Mouse (Mus musculus) telencephalon, adult 2 months (tissue): ENCODE measurements at regions not wholly inside any gene's neighbourhood (a gene's known extent, or its start where the extent isn't known, plus 50 kb on each side); places are given as distances from the start of the nearest gene placed in this dataset.
A peak's percentile ranks its signal among the peaks of the same experiment; 100 is the strongest.

Source experiments
- DNase-seq: peaks from one replicate; pipeline ENCODE4 v3.0.0-alpha.2; 2011; ENCODE audit warnings: low read depth, low spot score

DNA sequence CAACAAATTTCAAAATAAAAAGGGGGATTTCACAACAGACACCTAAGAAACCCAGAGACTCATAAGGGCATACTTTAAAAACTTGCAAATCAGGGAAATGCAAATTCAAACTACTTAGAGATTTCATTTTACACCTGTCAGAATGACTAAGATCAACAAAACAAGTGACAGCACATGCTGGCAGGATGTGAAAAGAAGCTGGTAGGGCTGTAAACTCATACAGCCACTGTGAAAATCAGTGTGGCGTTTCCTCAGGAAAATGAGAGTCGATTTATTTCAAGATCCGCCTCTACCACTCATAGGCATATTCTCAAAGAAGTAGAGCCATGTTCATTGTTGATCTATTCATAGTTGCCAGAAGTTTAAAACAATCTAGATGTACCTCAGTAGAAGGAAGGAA lies 133.6 kb upstream of the Veph1 start:
- no peak for DNase-seq

DNA sequence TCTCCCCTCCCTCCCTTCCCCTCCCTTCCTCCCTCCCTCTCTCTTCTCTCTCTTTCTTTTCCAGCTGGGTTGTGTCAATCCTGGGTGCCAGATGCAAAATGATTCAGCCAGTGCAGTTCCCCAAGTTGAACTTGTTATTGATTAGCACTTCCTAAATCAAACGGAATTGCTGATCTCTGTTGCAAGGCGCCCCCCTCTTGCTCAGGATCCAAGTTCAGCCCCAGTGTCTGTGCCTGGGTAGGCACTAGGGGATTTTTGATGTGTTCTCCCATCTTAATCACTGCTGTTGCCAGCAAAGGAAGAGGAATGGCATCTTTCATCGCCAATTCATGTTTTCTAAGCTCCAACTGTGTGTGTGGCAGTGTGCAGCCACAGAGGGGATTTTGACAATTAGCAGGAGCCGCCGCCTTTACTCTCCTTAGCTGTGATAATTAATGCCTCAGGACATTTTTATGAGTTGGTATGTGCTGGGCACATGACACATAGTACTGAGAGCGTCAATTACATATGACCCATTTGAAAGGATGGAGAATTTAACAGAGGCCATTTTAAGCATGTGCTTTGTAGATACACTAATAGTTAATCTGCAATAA lies 125.9 kb upstream of the Veph1 start:
- DNase-seq = no peak

DNA sequence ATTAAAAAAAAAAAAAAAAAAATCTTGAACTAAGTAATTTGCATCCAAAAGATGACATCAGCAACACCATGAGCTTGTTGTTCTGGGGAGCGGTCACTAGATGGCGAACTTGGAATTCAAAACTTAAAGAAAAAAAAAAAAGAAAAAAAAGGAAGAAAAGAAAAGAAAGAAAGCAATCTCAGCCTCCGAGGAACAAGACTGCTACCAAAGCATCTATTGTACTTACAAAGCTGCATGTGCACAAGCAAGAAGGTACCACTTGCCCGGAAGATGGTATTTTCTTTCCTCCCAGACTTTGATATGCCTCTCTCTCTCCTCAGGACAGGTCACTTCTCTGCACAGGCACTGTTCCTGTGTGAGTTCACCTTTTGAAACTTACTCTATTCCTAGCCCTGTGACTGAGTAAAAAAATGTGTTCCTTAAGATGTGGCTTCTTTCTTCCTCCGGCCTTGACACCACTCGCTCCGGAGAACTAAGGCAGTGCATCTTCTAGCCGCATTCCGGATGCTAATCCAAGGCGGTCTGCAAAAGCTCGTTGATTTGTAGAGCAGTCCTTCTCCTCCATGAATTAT lies 114.2 kb upstream of the Veph1 start:
- DNase-seq = peak; percentile 34

DNA sequence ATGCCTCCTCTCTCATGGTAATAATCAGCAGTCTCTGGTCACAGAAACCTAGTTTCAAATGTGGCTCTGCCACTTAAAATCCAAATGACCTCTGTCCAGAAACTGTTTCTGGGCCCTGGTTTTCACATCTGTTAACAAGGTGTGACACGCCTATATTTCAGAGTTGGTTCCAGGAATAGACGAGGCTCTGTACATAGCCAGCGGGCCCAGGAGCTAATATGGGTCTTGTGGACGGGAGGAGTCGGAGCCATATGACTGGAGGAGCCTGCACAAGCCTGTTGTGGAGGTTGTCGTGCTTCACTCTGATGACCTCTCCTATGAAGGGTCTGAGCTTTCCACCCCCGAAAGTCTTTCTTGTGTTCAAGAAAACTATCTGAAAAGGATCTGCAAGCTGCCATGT lies 112.2 kb upstream of the Veph1 start:
- DNase-seq = no peak

DNA sequence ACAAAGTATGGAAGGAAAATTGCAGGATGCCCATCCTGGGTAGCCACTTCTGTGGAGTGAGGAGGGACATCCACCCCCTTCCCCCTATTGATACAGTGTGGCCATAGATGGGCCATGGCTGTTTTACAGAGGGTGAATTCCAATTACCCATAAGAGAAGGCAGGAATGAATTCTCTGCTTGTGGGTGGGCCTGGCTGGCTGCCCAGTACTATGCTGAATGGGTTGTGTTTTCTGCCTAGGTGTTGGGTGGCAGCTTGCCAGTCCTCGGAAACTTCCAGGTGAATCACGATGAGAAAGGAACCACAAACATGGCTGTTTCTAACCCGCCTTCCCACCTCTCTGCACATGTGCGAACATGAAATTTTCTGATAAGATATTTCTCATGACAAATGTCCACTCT lies 109.0 kb upstream of the Veph1 start:
- no peak for DNase-seq

DNA sequence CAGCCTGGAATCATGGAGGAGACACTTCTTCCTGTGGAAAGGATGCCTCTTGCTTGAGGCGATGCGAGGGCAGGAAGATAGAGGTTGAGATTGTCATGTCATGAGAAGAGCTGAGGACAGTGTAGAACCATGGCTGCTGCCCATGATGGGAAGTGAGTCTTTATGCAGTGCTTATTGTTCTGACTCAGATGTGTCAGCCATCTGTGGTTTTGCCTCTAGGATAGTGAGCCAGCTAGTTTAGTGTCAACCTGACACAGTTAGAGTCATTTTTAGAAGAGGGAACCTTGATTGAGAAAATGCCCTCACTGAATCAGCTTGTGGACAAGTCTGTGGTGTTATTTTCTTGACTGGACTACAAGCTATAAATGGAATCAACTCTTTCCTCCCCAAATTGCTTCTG lies 107.1 kb upstream of the Veph1 start:
- no peak for DNase-seq

DNA sequence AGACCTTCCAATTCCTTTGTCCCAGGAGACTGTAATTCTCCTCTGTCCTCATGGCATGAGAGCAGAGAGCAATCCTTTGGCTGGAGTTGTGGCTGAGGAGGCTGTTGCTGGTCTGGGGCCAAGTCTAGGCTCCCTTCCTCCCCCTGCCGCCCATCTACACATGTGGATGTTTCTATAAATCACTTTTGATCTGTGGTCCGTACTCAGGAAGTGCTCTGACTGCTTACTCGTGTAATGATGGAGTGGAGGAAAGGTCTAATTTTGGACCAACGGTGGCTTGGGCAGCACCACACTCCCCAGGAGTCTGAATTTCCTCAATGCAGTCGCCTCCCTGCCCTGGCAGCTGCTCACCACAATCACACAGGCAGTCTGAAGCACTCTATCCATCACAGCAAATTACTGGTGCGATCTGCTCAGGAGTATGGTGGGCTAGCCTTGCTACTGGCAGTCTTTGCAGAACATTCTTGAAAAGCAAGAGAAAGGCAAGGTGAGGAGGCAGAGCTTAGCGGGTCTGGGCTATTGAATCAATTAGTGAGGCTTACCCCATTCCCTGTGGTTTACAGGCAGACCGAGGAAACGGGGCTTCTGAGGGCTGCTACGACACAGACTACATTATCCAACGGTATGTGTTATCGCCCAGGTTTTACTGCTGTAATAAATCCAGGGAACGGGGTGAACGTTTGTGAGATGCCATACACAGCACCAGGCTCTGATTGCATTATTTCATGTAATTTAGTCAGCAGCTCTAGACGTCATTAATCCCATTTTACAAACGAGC lies 104.3 kb upstream of the Veph1 start:
- no peak for DNase-seq

DNA sequence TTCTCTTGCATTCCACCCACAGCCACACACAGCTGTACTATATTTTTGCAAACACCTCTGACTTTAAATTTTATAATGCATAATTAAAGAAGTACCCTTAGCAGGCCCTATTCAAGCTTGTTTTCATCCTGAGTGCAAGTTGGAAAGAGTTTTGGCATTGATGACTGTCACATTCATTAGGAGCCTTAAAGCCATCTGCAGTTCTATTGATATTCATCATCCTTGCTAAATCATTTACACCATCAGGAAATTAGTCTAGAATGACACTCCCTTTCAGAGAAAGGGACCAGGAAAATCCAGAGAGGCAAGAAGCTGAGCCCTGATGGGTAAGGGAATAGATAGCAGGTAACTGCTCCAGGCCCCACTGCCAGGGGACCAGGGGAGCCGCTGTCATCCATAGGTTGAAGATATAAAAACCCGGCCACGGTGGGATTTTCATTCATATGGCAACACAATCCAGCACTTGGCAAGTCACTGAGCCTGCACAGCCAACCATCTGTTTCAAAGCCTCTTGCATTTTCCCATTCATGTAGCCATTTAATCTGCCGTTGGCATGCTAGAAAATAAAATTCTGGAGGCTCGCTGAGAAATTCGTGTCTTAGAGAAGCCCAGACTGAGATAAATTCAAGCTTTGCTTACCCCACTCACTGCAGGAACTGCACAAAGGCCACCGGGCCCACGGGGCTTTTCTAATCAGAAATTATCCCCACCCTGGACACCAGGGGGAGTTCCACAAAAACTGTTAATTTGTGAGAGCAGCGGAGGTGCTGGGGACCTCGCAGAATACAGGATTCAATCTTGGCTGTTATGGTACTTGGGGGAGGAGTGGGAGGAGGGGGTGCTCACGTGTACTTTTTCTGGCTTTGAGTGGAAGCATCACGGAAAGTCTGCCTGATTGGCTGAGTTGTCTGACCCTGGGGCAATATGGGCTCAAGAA lies 101.8 kb upstream of the Veph1 start:
- peak; percentile 36 for DNase-seq

DNA sequence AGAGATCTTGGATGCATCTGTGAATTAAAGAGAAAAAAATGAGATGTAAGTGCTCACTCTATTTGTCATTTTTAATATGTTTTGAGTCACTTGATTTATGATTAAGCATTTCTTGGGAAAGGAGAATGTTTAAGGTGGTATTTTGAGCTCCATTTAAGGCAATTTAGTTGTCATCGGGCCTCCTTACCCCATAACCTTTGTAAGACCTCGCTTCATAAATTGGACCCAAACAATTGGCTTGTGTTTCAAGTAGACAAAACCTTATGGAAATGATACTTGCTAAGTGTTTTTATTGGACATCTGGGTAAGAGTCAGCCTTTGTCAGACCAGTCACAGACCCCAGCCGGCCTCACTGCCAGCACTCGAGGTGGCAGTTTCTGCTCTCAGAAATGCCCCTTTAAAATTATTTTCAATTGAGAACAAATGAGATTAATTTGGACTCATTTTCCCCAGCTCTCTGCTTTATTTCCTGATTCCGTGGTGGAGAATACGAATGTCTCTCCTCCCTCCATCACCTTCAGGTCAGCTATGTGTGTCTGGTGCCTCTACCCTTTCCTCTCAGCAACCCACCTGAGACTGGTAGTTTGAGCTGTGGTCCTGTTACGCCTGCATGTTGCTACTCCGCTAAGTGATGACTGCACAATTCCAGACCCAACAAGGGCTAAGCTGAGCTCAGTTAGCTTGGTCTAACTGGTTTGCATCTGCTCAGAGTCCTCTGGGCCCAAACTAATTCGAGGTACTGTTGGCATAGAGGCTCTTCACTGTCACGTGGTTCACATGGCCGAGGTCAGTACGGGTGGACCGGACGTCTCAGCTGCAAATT lies 78.7 kb upstream of the Veph1 start:
- DNase-seq = no peak

DNA sequence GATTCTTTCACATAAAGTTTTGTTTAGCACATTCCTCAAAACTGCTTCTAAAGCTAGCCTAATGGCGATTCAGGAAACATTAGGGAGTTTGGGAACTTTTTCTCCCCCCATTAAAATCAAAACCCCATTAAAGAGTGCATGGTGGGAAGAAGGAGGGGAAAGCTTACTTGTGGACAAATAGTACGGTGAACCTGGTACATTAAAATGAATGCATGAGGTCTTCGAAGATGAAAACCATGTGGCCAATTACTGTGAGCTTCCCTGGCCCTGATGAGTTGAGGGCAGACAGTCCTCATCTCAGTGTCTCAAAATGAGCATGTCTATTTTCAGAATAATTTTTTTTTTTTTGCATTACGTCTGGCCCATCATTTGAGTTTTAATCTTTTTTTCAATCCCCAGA lies 78.0 kb upstream of the Veph1 start:
- no peak for DNase-seq

DNA sequence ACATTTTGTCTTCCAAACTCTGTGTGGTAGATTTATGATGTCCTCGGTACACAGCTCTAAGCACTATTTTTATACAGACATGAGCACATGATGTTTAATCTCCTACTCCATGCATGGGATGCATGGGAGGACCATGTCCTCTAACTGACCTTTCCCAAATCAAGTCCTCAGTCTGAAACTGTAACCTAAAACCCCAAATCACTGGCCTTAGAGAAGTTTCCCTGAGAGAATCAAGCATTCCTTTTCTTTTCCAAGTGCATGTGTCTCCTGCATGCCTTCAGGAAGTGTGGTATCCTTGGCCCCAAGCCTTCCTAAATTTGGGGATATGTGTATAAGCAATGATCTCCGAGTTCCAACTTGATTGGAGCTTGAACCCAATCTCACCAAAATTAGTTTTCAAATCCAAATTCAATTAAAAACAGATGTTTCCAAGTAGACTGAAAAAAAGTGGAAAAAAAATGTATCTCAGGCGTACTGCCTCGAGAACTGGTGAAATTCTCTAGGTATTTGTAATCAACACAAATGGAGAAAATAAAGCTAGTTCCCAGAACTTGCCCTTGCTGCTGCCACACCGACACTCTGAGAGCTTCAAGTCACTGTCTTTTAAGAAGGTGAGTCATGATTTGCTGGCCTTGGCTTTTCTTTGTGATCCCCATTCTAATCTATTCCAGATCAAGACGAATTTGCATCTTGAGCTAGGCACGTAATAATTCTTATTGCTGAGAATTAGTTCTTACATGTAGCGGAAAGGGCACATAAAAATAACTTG lies 77.4 kb upstream of the Veph1 start:
- no peak for DNase-seq
